Mouse (Mus musculus): ENCODE data around the gene Hoxd4. TPM values are rescaled to one million over a fixed set of nuclear protein-coding genes. Genes with fewer than 3 reads are reported as not detected.
A peak's percentile ranks its signal among the peaks of the same experiment; 100 is the strongest.

Hoxd4 gene
- total RNA-seq, 1 experiment = 0.94 TPM

DNA sequence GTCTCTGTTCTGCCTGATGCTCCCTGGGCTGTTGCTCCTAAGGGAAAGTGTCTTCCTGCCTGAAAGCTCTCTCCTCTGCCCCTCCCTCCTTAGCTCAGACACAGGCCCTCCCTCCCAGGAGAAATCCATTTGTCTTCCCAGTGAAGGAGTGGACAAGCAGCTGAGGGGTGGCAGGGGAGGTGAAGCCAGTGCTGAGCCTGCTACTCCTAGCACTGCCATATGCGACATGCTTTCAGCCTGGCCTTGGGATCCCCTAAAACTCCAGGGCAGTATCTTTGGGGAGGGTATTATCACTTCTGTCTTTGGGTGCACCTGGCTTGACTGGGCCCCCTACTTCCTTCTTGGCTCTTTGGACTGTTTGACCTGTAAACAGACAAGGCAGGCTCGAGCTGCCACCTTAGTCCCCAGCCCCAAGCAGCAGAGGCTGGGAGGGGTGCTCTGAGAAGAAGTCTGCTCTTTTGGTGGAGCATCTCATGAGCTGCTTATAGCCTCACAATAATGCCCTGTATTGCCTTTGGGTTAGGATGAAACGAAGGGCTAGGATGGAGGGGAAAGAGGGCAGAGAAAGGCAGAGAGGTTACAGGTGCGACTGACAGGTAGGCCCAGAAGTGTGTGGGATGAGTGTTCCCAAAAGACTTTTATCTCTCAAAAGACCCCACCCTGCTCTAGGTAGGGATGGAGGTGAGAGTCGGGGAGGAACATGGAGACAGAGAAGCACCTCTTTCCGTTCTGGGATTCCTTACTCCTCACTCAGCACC lies 34.0 kb downstream of the Hoxd4 start:
- in situ Hi-C loops (cut with MboI; ENCODE audit: low sequenced_read_pairs in 2 of 2, unreplicated experiment in 2 of 2) = loop anchor here in 1 of 2 experiments (10.0 kb wide), 1 partner anchor 61 kb away; no protein-coding TSS in a partner anchor
- no peak overlapping the region for H3K9ac ChIP-seq (ENCODE audit: insufficient read depth, low read depth, low read length, poor library complexity, severe bottlenecking)

DNA sequence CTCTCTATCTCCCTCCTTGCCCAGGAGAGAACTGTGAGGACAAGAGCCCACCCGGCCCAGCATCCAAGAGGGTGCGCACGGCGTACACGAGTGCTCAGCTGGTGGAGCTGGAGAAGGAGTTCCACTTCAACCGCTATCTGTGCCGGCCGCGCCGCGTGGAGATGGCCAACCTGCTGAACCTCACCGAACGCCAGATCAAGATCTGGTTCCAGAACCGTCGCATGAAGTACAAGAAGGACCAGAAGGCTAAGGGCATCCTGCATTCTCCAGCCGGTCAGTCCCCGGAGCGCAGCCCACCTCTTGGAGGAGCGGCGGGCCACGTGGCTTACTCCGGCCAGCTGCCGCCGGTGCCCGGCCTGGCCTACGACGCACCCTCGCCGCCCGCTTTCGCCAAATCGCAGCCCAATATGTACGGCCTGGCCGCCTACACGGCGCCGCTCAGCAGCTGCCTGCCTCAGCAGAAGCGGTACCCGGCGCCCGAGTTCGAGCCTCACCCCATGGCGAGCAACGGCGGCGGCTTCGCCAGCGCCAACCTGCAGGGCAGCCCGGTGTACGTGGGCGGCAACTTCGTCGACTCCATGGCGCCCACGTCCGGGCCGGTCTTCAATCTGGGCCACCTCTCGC lies 34.7 kb downstream of the Hoxd4 start:
- no peaks in the 10 kb centered on the region for H3K36me3 ChIP-seq (ENCODE audit: control insufficient read depth, insufficient read depth, low read length, poor library complexity, severe bottlenecking)
- H3K4me3 ChIP-seq (ENCODE audit: insufficient read depth in 1 of 2, low read depth in 1 of 2, low read length in 2 of 2, poor library complexity in 1 of 2, severe bottlenecking in 1 of 2) = peak overlapping the region; percentile 24 to 37; a peak in 2 of 4 replicates
- in situ Hi-C loops (cut with MboI; ENCODE audit: low sequenced_read_pairs in 2 of 2, unreplicated experiment in 2 of 2) = loop anchor here in 1 of 2 experiments (10.0 kb wide), 1 partner anchor 62 kb away; no protein-coding TSS in a partner anchor
- no peak overlapping the region for H3K9ac ChIP-seq (ENCODE audit: insufficient read depth, low read depth, low read length, poor library complexity, severe bottlenecking)
- no peak overlapping the region for H3K27ac ChIP-seq (ENCODE audit: insufficient read depth, low read depth, low read length, poor library complexity, severe bottlenecking)
- no peak for DNase-seq (ENCODE audit: low read depth, low spot score)
- TF ChIP-seq ZNF384 (IDR thresholded peaks at IDR 0.05; ENCODE audit: low read depth, low read length) (no peak), ZC3H11A (IDR thresholded peaks at IDR 0.05; ENCODE audit: borderline replicate concordance, low read depth, low read length) (no peak), CHD2 (IDR thresholded peaks at IDR 0.05; ENCODE audit: low read depth, low read length) (no peak), HCFC1 (IDR thresholded peaks at IDR 0.05; ENCODE audit: borderline replicate concordance, insufficient read depth, low read length) (no peak), MAFK (IDR thresholded peaks at IDR 0.05; ENCODE audit: insufficient read depth, low read depth, low read length) (no peak)
- no peaks in the 10 kb centered on the region for H3K9me3 ChIP-seq (ENCODE audit: control insufficient read depth, insufficient read depth, low read depth, low read length)
- H3K4me1 ChIP-seq (ENCODE audit: control insufficient read depth in 2 of 2, insufficient read depth in 2 of 2, low read length in 2 of 2, poor library complexity in 1 of 2) = peaks cover 0 to 7% of the 10 kb centered on the region in 2 experiments; a peak in 2 of 4 replicates

More for the DNA sequence above, 34.0 kb downstream of the Hoxd4 start:
- no peaks in the 10 kb centered on the region for H3K9me3 ChIP-seq (ENCODE audit: control insufficient read depth, insufficient read depth, low read depth, low read length)
- TF ChIP-seq MAFK (IDR thresholded peaks at IDR 0.05; ENCODE audit: insufficient read depth, low read depth, low read length) (no peak), ZC3H11A (IDR thresholded peaks at IDR 0.05; ENCODE audit: borderline replicate concordance, low read depth, low read length) (no peak), CHD2 (IDR thresholded peaks at IDR 0.05; ENCODE audit: low read depth, low read length) (no peak), ZNF384 (IDR thresholded peaks at IDR 0.05; ENCODE audit: low read depth, low read length) (no peak), HCFC1 (IDR thresholded peaks at IDR 0.05; ENCODE audit: borderline replicate concordance, insufficient read depth, low read length) (no peak)
- no peak for DNase-seq (ENCODE audit: low read depth, low spot score)
- H3K4me3 ChIP-seq (ENCODE audit: insufficient read depth in 1 of 2, low read depth in 1 of 2, low read length in 2 of 2, poor library complexity in 1 of 2, severe bottlenecking in 1 of 2) = no peak overlapping the region
- no peaks in the 10 kb centered on the region for H3K36me3 ChIP-seq (ENCODE audit: control insufficient read depth, insufficient read depth, low read length, poor library complexity, severe bottlenecking)
- peaks cover 0 to 7% of the 10 kb centered on the region in 2 experiments; a peak in 2 of 4 replicates for H3K4me1 ChIP-seq (ENCODE audit: control insufficient read depth in 2 of 2, insufficient read depth in 2 of 2, low read length in 2 of 2, poor library complexity in 1 of 2)
- H3K27ac ChIP-seq (ENCODE audit: insufficient read depth, low read depth, low read length, poor library complexity, severe bottlenecking) = no peak overlapping the region

- no peaks in the 10 kb centered on the region for H3K9me3 ChIP-seq (ENCODE audit: control insufficient read depth, insufficient read depth, low read depth, low read length)
- TF ChIP-seq ZNF384 (IDR thresholded peaks at IDR 0.05; ENCODE audit: low read depth, low read length) (no peak), MAFK (IDR thresholded peaks at IDR 0.05; ENCODE audit: insufficient read depth, low read depth, low read length) (no peak), ZC3H11A (IDR thresholded peaks at IDR 0.05; ENCODE audit: borderline replicate concordance, low read depth, low read length) (no peak), HCFC1 (IDR thresholded peaks at IDR 0.05; ENCODE audit: borderline replicate concordance, insufficient read depth, low read length) (no peak), CHD2 (IDR thresholded peaks at IDR 0.05; ENCODE audit: low read depth, low read length) (no peak)
- in situ Hi-C loops (cut with MboI; ENCODE audit: low sequenced_read_pairs in 2 of 2, unreplicated experiment in 2 of 2) = loop anchor here in 1 of 2 experiments (10.0 kb wide), 1 partner anchor 62 kb away; no protein-coding TSS in a partner anchor
- H3K4me1 ChIP-seq (ENCODE audit: control insufficient read depth in 2 of 2, insufficient read depth in 2 of 2, low read length in 2 of 2, poor library complexity in 1 of 2) = peaks cover 0 to 7% of the 10 kb centered on the region in 2 experiments; a peak in 2 of 4 replicates
- no peak for DNase-seq (ENCODE audit: low read depth, low spot score)
- no peak overlapping the region for H3K27ac ChIP-seq (ENCODE audit: insufficient read depth, low read depth, low read length, poor library complexity, severe bottlenecking)
- no peaks in the 10 kb centered on the region for H3K36me3 ChIP-seq (ENCODE audit: control insufficient read depth, insufficient read depth, low read length, poor library complexity, severe bottlenecking)
- no peak overlapping the region for H3K9ac ChIP-seq (ENCODE audit: insufficient read depth, low read depth, low read length, poor library complexity, severe bottlenecking)
- H3K4me3 ChIP-seq (ENCODE audit: insufficient read depth in 1 of 2, low read depth in 1 of 2, low read length in 2 of 2, poor library complexity in 1 of 2, severe bottlenecking in 1 of 2) = peak overlapping the region in 1 of 2 experiments; percentile 37; a peak in 1 of 4 replicates
Measured at GRCm38 (mm10) chr2:74747006-74747405, 35.3 kb downstream of the Hoxd4 start.

GRCm38 (mm10) chr2:74747661-74748141 lies 36.0 kb downstream of the Hoxd4 start:
- in situ Hi-C loops (cut with MboI; ENCODE audit: low sequenced_read_pairs in 2 of 2, unreplicated experiment in 2 of 2) = loop anchor here in 1 of 2 experiments (10.0 kb wide), 1 partner anchor 63 kb away; no protein-coding TSS in a partner anchor
- Histone ChIP-seq H3K4me3 (ENCODE audit: insufficient read depth in 1 of 2, low read depth in 1 of 2, low read length in 2 of 2, poor library complexity in 1 of 2, severe bottlenecking in 1 of 2) (no peak overlapping the region), H3K4me1 (ENCODE audit: control insufficient read depth in 2 of 2, insufficient read depth in 2 of 2, low read length in 2 of 2, poor library complexity in 1 of 2) (peaks cover 0 to 7% of the 10 kb centered on the region in 2 experiments; a peak in 2 of 4 replicates), H3K9me3 (ENCODE audit: control insufficient read depth, insufficient read depth, low read depth, low read length) (no peaks in the 10 kb centered on the region), H3K27ac (ENCODE audit: insufficient read depth, low read depth, low read length, poor library complexity, severe bottlenecking) (no peak overlapping the region), H3K9ac (ENCODE audit: insufficient read depth, low read depth, low read length, poor library complexity, severe bottlenecking) (no peak overlapping the region), H3K36me3 (ENCODE audit: control insufficient read depth, insufficient read depth, low read length, poor library complexity, severe bottlenecking) (no peaks in the 10 kb centered on the region)
- no peak for DNase-seq (ENCODE audit: low read depth, low spot score)
- TF ChIP-seq CHD2 (IDR thresholded peaks at IDR 0.05; ENCODE audit: low read depth, low read length) (no peak), ZNF384 (IDR thresholded peaks at IDR 0.05; ENCODE audit: low read depth, low read length) (no peak), HCFC1 (IDR thresholded peaks at IDR 0.05; ENCODE audit: borderline replicate concordance, insufficient read depth, low read length) (no peak), ZC3H11A (IDR thresholded peaks at IDR 0.05; ENCODE audit: borderline replicate concordance, low read depth, low read length) (no peak), MAFK (IDR thresholded peaks at IDR 0.05; ENCODE audit: insufficient read depth, low read depth, low read length) (no peak)
